Mouse (Mus musculus) gastrocnemius, postnatal 36 days (tissue): ENCODE data around the gene Gm28557. TPM values are rescaled to one million over a fixed set of nuclear protein-coding genes. Genes with fewer than 3 reads are reported as not detected.

ENCODE experiments used
- total RNA-seq, 2 experiments: library from RNA; stranded (reverse); gene quantifications; 2 replicates each; pipeline ENCODE4 v1.2.3; 2021

The Gm28557 gene
- total RNA-seq, 2 experiments from 2014 or later = 1.1 to 2.0 TPM

Other genes with a start within 250 kb of the Gm28557 start
- under 1 TPM; 0.44 to 0.87 TPM for gene Gm10767, start 203.7 kb downstream of the Gm28557 start, total RNA-seq
- gene Zfp712, start 47.4 kb downstream of the Gm28557 start, total RNA-seq = under 1 TPM; 0.59 to 0.81 TPM
- gene Zfp708, start 10.6 kb downstream of the Gm28557 start, total RNA-seq = 1 to 10 TPM in 1 of 2 experiments, under 1 TPM in 1; 0.61 to 1.8 TPM
- gene Rslcan18, start 7.7 kb upstream of the Gm28557 start, total RNA-seq = under 1 TPM; 0.43 to 0.54 TPM
- gene Zfp759, start 13.1 kb upstream of the Gm28557 start, total RNA-seq = 1 to 10 TPM; 2.7 to 4.3 TPM
- gene Rsl1, start 64.6 kb upstream of the Gm28557 start, total RNA-seq = 1 to 10 TPM; 1.6 to 1.9 TPM
- under 1 TPM; 0.32 to 0.64 TPM for gene Zfp455, start 85.9 kb upstream of the Gm28557 start, total RNA-seq
- gene Zfp458, start 169.9 kb upstream of the Gm28557 start, total RNA-seq = under 1 TPM; 0.69 to 0.92 TPM
- gene Zfp457, start 197.9 kb upstream of the Gm28557 start, total RNA-seq = 1 to 10 TPM; 3.7 to 3.8 TPM
- gene Zfp595, start 224.0 kb upstream of the Gm28557 start, total RNA-seq = 1 to 10 TPM in 1 of 2 experiments, under 1 TPM in 1; 0.94 to 1.4 TPM